Mouse (Mus musculus): ENCODE measurements around the gene Cngb1. TPM values are rescaled to one million over a fixed set of nuclear protein-coding genes. Genes with fewer than 3 reads are reported as not detected.

The Cngb1 gene
- total and polyA plus RNA-seq, 3 experiments, result 0.03 TPM; not detected in 2

DNA sequence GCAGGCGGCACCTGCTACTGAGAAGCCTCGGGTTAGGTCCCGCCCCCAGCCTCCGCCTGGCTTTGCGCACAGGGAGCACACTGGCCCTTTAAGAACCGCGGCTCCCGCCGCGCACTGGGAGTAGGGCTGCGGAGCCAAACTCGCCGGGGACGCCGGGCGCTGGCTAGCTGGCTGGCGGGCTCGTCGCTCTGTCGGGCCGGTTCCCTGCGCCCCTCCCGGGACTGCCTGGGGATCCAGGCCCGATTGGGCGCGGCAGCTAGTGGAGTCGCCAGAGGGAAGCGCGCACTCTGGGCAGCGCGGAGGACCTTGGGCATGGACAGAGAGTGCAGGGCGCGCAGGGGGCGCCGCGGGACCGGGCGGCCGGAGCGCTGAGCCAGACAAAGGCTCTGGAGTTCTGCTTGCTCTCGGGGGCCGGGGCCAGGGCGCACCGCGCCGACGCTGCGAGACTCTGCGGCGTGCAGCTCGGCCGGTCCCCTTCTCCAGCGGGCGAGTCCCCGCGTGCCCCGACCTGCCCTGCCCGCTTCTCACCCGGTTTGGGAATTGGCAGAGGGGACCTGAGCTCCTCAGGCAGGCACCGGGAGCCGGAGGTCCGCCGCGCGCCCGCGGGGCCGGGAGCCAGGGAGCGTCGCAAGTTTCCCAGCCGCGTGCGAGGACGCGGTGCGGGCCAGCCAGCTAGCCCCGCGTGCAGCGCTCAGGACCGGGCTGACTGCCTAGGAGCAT, 45.9 kb upstream of the Cngb1 start, which contains the start of gene Mmp15:
Mmp15 (plus strand) TSS at position 118 of the 720 bp plus-strand sequence.
- no peaks in the 10 kb centered on the region for H3K79me2 ChIP-seq (ENCODE audit: control insufficient read depth, insufficient read depth, low read length, poor library complexity)
- no peaks in the 10 kb centered on the region for H3K4me1 ChIP-seq (ENCODE audit: control insufficient read depth in 1 of 2, insufficient read depth in 2 of 2, low read length in 2 of 2)
- H3K27me3 ChIP-seq (ENCODE audit: control insufficient read depth in 1 of 2, insufficient read depth in 2 of 2, low read length in 2 of 2), result no peaks in the 10 kb centered on the region
- no peak for TF ChIP-seq E2F4 (IDR thresholded peaks at IDR 0.05; ENCODE audit: borderline replicate concordance, low read depth, low read length)
- no peak for TF ChIP-seq ETS1 (IDR thresholded peaks at IDR 0.05; ENCODE audit: low read depth, low read length)
- TF ChIP-seq POLR2AphosphoS5 (IDR thresholded peaks at IDR 0.05; ENCODE audit: borderline replicate concordance, low read depth, low read length), result no peak
- no peaks in the 10 kb centered on the region for H3K36me3 ChIP-seq (ENCODE audit: control insufficient read depth in 1 of 2, insufficient read depth in 2 of 2, low read length in 2 of 2)
- no peak within 1 kb of the TSS for H3K9ac ChIP-seq (ENCODE audit: control insufficient read depth, low read depth, low read length, poor library complexity, severe bottlenecking)
- no peak for DNase-seq (ENCODE audit: low read depth, low spot score)
- no peak within 1 kb of the TSS for H3K27ac ChIP-seq (ENCODE audit: control insufficient read depth, low read depth, low read length)
- H3K9me3 ChIP-seq (replicated peaks; ENCODE audit: insufficient read depth, low read length), result no peaks in the 10 kb centered on the region
- no peak within 1 kb of the TSS for H3K4me3 ChIP-seq (ENCODE audit: control insufficient read depth in 1 of 2, insufficient read depth in 1 of 2, low read depth in 2 of 2, low read length in 2 of 2)

DNA sequence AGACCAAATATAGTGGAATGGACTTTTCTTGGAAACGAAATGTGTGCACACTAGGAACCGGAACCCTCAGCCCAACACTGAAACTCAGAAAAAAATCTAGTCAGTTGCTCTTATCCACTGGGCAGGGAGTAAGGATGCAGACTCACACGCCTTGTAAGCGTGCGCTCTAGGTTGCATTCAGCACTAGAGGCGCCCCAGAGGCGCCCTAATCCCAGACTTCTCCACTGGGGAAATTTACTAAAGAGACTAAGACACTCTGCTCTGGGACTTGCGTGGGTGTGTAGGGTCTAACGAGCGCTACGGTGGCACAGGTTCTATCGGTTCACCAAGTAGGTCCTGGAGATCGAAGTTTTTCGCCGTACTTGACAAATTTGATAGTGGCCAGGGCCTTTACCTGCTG, 45.1 kb upstream of the Cngb1 start:
- Histone ChIP-seq H3K9me3 (replicated peaks; ENCODE audit: insufficient read depth, low read length) (no peaks in the 10 kb centered on the region), H3K27ac (ENCODE audit: control insufficient read depth, low read depth, low read length) (no peak overlapping the region), H3K36me3 (ENCODE audit: control insufficient read depth in 1 of 2, insufficient read depth in 2 of 2, low read length in 2 of 2) (no peaks in the 10 kb centered on the region), H3K4me1 (ENCODE audit: control insufficient read depth in 1 of 2, insufficient read depth in 2 of 2, low read length in 2 of 2) (no peaks in the 10 kb centered on the region), H3K4me3 (ENCODE audit: control insufficient read depth in 1 of 2, insufficient read depth in 1 of 2, low read depth in 2 of 2, low read length in 2 of 2) (no peak overlapping the region), H3K27me3 (ENCODE audit: control insufficient read depth in 1 of 2, insufficient read depth in 2 of 2, low read length in 2 of 2) (no peaks in the 10 kb centered on the region), H3K79me2 (ENCODE audit: control insufficient read depth, insufficient read depth, low read length, poor library complexity) (no peaks in the 10 kb centered on the region), H3K9ac (ENCODE audit: control insufficient read depth, low read depth, low read length, poor library complexity, severe bottlenecking) (no peak overlapping the region)
- no peak for DNase-seq (ENCODE audit: low read depth, low spot score)
- TF ChIP-seq HCFC1 (IDR thresholded peaks at IDR 0.05; ENCODE audit: low read depth, low read length) (no peak), GABPA (IDR thresholded peaks at IDR 0.05; ENCODE audit: low read depth, low read length) (no peak), SMC3 (IDR thresholded peaks at IDR 0.05; ENCODE audit: low read depth, low read length) (no peak), ETS1 (IDR thresholded peaks at IDR 0.05; ENCODE audit: low read depth, low read length) (no peak), MAFK (IDR thresholded peaks at IDR 0.05; ENCODE audit: borderline replicate concordance, low read depth, low read length) (no peak), MAX (IDR thresholded peaks at IDR 0.05; ENCODE audit: low read length) (no peak), MEF2A (IDR thresholded peaks at IDR 0.05; ENCODE audit: extremely low read depth, insufficient replicate concordance, low read depth, low read length, poor library complexity, severe bottlenecking) (no peak), TBP (IDR thresholded peaks at IDR 0.05; ENCODE audit: low read depth, low read length) (no peak), CHD1 (IDR thresholded peaks at IDR 0.05; ENCODE audit: low read depth, low read length) (no peak), CTCF (IDR thresholded peaks at IDR 0.05 in 2 of 3, conservative IDR thresholded peaks at IDR 0.05 in 1 of 3; ENCODE audit: control insufficient read depth in 1 of 3, insufficient read depth in 1 of 3, low read depth in 2 of 3, low read length in 3 of 3, poor library complexity in 1 of 3, severe bottlenecking in 1 of 3) (no peak), ZKSCAN1 (IDR thresholded peaks at IDR 0.05; ENCODE audit: low read depth, low read length) (no peak), E2F4 (IDR thresholded peaks at IDR 0.05; ENCODE audit: borderline replicate concordance, low read depth, low read length) (no peak), ELF1 (IDR thresholded peaks at IDR 0.05; ENCODE audit: low read depth, low read length) (no peak), TAL1 (IDR thresholded peaks at IDR 0.05; ENCODE audit: low read length) (no peak), ZC3H11A (IDR thresholded peaks at IDR 0.05; ENCODE audit: low read depth, low read length) (no peak), KAT2A (conservative IDR thresholded peaks at IDR 0.05; ENCODE audit: low read depth, low read length) (no peak), RAD21 (IDR thresholded peaks at IDR 0.05; ENCODE audit: low read depth, low read length) (no peak), MYB (IDR thresholded peaks at IDR 0.05; ENCODE audit: low read depth, low read length) (no peak)
